Mouse (Mus musculus): ENCODE measurements around the gene Tmem82. TPM values are rescaled to one million over a fixed set of nuclear protein-coding genes. Genes with fewer than 3 reads are reported as not detected.

Gene Tmem82
- total RNA-seq, 2 experiments from 2014 or later, result 0.28 to 0.79 TPM

DNA sequence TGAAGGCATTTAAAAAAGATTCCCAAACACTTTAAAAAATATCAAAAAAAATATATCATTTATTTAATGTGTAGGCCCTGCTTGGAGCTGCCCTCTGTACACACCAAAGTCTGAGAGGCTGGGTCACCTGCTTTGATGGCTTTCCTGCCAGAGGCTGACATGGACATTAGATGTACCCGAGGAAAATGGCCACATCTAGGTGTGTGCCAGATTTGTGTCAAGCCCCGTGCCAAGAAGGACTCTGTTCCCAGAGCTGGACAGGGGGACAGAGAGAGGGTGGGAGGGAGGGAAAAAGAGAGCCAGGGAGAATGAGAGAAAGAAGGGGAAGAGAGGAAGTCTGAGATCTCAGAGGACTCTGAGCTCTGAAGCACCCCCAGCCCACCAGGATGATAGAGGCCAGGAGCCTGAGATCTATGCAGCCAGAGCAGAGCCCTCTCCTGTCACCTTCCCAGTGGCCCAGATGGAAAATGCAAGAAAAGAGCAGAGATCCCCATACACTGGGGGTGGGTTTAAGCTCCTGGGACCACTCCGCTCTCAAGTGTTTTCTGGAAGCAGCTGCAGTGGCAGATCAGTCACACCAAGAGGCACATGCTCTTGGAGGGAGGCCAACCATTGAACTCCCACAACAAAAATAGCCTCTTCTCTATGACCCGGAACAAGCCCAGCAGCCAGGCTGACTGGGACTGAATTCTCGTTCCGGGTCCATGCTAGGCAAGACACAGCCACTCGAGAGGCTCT lies 24.9 kb upstream of the Tmem82 start:
- DNase-seq (ENCODE audit: extremely low spot score in 1 of 2, low spot score in 2 of 2), result peak; percentile 64 to 80
- intact Hi-C loops (cut with DNase I), result no loop called here

DNA sequence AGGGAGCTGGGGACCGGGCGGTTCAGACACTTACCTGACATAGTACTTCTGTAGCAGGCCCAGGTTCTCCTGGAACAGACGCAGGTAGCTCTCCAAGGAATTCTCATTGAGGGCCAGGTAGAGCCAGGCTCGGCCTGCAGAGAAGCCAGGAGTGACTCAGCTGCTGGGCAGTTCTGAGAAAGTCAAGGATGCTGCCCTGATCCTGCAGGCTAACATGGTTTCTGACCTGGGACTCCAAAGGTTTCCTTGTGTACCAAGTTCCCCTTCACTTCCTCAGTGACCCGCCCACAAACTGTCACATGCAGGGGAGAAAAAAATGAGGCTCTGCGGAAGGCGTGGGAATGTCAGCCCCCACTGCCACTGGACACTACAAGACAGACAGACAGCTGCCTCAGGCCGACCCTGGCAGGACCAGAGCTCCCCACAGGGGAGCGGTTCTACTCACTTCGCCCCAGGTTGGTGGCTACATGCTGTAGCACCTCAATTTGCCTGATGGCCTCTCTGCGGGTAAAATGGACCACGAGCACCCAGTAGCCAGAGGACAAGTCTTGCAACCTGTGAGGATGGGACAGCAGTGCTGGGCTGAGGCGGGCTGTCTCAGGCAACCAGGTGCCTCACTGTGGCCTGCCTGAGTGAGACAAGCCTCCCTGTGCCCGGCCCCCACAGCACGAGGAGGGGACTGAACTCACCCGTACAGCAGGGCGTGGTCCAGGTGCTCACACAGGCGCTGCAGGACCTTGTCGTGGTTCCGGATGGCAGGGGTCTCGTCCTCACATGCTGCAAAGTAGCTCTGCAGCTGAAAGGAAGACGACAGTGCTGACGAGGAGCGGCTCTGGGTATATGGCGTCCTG lies 23.8 kb upstream of the Tmem82 start:
- no peak for DNase-seq (ENCODE audit: extremely low spot score in 1 of 2, low spot score in 2 of 2)
- intact Hi-C loops (cut with DNase I), result no loop called here

DNA sequence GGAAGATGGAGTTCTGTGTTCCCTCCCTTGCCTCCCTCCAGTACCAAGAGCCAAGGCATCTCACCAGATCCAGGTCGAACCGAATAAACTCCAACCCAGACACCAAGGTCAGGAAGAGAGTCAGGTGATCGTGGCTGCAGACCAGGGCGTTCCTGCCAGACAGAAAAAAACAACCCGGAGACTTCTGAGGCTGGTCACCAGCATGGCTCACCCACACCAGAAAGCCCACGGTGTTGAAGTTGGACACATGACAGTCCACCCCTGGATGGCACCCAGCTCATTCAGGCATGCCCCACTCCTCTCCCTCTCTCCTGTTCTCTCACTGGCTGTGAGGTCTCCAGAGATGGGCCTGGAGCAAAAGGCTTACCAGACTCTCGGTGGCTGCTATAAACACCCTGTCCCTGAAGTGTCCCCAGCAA lies 22.9 kb upstream of the Tmem82 start:
- intact Hi-C loops (cut with DNase I), result no loop called here
- DNase-seq (ENCODE audit: extremely low spot score in 1 of 2, low spot score in 2 of 2), result no peak

DNA sequence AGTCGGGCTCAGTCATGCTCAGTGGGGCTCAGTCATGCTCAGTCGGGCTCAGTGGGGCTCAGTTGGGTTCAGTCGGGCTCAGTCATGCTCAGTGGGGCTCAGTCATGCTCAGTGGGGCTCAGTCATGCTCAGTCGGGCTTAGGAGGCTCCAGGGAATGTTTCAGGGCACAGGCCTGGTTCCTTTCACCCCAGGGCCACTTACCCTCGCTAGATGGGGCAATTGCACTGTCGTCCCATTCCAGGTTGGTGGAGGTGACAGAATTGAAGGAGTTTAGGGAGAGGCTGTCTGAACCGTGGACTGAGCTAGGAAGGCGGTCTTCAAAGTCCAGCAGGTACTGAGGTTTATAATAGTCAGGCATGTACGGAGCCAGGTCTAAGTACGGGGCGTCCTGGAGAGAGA lies 21.0 kb upstream of the Tmem82 start:
- no peak for DNase-seq (ENCODE audit: extremely low spot score in 1 of 2, low spot score in 2 of 2)
- intact Hi-C loops (cut with DNase I), result no loop called here

DNA sequence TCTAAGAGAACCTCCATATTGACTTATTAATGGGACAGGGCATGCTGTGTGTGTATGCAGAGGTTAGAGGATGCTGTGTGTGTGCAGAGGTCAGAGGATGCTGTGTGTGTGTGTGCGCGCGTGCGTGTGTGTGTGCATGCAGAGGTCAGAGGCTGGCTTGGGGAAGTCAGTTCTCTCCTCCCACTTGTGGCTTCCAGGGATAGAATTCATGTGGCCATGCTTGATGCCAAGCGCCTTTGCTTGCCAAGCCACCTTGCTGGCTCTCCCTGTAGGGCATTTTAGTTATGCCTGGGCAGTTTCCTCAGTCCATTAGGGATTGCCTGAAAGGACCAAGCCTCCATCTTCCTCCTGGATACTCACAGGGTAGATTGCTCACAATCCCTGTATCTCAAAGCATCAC lies 18.3 kb upstream of the Tmem82 start:
- DNase-seq (ENCODE audit: extremely low spot score in 1 of 2, low spot score in 2 of 2), result no peak
- intact Hi-C loops (cut with DNase I), result no loop called here

DNA sequence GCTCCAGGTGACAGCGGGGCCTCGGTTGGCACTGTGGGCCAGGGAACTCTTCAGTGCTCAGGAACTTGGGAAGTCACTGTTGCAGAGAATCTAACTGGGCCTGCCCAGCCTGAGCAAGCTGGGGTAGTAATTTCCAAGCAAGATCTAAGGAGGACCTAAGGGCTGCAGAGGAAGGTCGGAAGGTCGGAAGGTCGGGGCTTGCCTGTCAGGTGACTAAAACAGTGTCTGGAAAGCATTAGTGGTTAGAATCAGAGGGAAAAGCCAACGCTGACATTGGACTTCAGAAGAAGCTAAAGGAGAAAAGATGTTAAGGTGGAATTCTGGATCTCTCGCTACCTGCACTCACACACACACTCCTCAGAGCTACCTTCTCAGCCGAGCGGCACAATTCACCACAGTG lies 17.6 kb upstream of the Tmem82 start:
- intact Hi-C loops (cut with DNase I), result no loop called here
- DNase-seq (ENCODE audit: extremely low spot score in 1 of 2, low spot score in 2 of 2), result no peak

DNA sequence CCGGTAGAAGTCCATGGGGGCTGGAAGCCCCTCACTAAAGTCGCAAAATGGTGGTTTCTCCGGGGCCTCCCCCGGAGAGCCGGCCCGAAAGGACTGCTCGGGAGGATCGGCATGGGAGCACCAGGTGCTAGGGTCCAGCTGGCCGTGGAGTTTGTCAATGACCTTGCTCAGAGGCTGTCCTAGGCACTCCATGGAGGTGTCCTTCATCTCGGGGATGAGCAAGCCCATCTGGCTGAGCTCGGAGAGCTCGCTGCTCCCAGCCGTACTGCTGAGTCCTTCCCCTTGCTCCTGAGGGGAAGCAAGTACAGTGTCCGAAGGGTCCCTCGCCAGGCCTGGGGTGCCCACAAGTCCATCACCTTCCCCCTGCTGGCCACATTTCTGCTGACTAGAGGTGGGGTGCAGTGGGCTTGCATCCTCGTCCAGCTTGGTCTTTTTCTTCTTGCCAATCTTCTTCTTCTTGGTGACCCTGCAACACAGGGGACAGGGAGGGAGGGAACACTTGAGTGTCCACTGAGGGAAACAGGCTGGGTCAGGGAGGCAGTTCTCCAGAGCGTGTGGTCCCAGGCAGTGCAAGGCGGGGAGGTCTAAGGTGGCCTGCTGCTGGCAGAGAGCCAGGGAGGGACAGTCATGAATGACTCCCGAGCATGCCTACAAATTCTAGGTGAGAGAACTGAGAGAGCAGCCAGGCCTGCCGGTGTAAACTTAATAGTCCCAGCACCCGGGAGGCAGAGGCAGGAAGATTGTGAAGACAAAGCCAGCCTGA lies 13.9 kb upstream of the Tmem82 start:
- intact Hi-C loops (cut with DNase I), result no loop called here
- DNase-seq (ENCODE audit: extremely low spot score in 1 of 2, low spot score in 2 of 2), result no peak

DNA sequence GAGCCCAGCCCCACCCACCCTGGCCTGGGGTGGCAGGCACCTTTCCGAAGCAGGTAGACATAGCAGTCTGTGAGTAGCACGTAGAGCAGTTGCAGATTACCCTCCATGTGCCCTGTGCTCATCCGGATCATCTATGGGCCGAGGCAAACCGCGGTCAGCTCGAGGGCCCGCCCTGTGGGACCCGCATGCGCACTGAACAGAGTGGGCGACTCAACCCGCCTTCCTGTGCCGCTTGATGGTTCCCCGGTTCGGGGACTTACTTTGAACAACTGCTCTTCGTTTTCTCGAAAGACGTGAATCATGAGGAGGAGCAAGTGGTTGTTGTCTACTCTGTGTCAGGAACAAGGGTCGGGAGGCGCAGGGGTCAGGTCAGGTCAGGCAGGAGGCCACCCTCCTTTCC lies 12.8 kb upstream of the Tmem82 start:
- intact Hi-C loops (cut with DNase I), result no loop called here
- no peak for DNase-seq (ENCODE audit: extremely low spot score in 1 of 2, low spot score in 2 of 2)

DNA sequence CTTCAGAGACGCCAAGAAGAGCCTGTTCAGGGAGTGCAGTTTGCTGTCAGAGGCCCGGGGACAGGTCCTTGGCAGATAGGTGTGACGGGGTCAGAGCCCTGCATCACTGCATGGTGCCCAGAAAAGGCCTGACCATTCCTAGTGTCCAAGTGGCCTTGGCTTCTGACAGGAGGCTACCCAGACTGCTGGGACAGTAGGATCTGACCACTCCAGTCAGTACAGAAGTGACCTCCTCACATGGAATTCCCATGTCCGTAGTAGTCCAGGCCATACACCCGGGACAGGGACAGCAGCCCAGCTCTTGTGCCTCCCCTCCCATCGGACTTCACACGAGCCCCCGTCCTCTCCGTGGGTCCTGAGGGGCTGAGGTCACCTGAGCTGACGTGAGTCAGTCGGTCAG lies 11.6 kb upstream of the Tmem82 start:
- intact Hi-C loops (cut with DNase I), result no loop called here
- no peak for DNase-seq (ENCODE audit: extremely low spot score in 1 of 2, low spot score in 2 of 2)

DNA sequence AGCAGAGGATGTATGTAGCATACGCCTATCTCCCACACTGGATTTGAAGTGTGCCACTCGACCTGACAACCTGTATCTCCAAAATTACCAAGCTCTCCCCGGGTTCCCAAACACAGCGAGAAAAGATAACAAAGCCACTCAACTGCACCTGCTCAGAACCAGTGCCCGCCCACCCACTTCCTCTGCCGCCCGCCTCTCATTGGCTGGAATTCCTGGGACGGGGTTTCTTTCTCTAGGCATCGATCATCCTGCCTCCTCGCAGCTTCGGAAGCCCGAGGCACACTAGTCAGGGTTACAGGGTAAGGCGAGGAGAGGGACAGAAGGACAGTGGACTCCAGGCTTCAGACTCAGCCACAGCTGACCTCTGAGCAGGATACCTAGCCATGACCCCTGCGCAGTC lies 10.2 kb upstream of the Tmem82 start:
- DNase-seq (ENCODE audit: extremely low spot score in 1 of 2, low spot score in 2 of 2), result no peak
- intact Hi-C loops (cut with DNase I), result loop anchor here (10.0 kb wide), 1 partner anchor 216 kb away; the partner anchor contains the start of gene Ctrc

DNA sequence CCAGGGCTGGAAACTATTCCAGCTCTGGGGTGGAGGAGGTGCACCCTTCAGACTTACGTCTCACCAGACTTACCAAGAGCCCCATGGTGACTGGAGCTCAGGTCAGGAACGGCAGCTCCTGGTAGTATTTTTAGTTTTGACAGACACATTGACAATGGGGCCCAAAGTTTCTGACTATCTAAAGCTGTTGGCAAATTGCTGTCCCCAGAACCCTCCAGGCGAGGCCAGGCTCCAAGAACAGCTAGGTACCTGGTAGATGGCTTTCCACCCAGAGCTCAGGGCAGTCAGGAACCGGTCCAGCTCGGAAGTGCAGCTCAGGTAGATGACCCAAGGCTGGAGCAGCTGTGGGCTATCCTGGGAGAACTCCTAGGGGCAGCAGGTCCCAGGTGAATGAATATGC lies 9.1 kb upstream of the Tmem82 start:
- DNase-seq (ENCODE audit: extremely low spot score in 1 of 2, low spot score in 2 of 2), result no peak
- intact Hi-C loops (cut with DNase I), result loop anchor here (10.0 kb wide), 1 partner anchor 217 kb away; the partner anchor contains the start of gene Ctrc

DNA sequence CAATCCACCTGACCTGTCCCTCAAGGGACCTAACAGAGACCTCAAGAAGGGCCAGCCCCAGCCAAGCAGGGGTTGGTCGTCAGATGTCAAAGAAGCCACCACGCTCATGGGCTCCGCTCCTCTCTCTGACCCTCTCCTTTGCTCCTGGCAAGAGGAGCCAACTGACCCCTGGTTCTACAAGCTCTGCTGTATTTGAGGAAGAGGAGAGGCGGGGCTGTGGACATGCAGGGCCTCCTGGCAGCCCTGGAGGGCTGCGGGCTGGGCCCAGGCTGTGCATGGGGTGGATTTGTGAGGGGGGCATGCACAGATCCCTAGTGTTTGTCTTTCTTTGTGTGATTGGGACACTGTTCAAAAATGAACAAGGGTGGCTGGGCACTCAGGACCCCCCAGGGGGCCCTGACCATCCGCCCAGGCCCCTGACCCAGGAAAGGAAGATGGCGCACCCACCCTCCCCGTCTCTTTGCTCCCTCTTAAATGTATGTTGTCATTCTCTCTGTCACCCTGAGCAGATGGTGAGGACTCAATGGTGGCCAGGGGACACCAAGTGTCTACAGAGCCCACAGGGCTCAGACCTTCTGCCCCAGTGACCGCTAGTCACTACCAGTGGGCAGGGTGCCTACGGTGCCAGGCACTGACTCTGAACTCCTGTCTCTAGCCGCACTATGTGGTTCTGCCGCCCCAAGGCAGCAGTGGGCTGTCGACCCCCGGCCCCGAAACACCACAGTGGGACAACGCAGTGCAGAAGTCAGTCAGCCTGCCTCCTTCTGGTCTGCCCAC lies 7.5 kb upstream of the Tmem82 start:
- intact Hi-C loops (cut with DNase I), result loop anchor here (10.0 kb wide), 1 partner anchor 219 kb away; the partner anchor contains the start of gene Ctrc
- DNase-seq (ENCODE audit: extremely low spot score in 1 of 2, low spot score in 2 of 2), result no peak

DNA sequence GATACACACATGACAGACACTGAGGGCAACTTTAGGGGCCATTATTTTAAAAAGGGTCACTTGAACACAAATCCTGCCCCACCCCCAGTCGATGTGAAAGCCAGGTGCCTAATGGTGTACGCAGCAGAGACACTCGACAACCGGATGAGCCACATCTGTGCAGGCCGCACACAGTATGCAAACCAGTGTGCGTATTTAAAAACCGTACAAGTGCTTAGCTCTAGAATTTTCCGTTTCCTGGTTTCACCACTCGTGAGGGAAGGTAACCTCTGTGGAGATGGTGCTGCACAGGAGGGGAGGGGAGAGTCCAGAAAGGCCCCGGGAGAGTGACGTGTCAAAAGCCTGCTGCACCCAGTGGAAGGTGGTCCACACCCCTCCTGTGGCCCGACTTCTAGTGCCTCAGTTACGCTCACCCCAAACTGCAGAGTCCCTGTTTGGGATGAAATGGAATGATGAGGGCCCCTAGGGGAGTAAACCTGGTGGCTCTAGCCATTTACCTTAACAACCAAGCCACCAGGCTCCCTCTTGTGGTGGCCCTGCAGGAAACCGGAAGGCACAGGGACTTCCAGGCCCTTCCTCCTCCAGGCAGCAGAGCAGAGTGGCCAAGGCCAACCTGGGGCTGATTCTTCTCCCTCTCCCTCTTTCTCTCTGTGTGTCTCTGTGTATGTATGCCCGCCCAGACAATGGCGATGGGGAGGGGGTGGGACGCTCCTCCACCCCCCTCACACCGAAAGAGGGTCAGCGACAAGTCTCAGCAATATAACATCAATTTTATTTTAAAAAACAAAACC lies 6.7 kb upstream of the Tmem82 start:
- intact Hi-C loops (cut with DNase I), result loop anchor here (10.0 kb wide), 1 partner anchor 220 kb away; the partner anchor contains the start of gene Ctrc
- DNase-seq (ENCODE audit: extremely low spot score in 1 of 2, low spot score in 2 of 2), result peak in 1 of 2 experiments; percentile 54

DNA sequence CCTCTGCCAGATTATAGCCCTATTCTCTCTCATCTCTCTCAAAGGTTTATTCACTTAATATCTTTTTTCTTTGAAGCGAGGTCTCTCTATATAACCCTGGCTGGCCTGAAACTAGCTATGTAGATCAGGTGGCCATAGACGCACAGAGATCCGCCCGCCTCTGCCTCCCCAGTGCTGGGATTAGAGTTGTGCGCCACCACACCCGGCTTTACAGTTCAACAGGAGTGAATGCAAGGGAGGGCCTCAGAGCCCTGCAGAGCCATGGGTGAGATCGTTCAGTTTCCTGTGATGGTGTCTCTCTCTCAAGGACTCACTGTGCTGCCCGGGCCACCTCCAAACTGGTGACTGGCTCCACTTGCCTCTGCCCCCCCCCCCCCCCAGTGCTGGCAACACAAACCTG lies 5.7 kb upstream of the Tmem82 start:
- DNase-seq (ENCODE audit: extremely low spot score in 1 of 2, low spot score in 2 of 2), result no peak

DNA sequence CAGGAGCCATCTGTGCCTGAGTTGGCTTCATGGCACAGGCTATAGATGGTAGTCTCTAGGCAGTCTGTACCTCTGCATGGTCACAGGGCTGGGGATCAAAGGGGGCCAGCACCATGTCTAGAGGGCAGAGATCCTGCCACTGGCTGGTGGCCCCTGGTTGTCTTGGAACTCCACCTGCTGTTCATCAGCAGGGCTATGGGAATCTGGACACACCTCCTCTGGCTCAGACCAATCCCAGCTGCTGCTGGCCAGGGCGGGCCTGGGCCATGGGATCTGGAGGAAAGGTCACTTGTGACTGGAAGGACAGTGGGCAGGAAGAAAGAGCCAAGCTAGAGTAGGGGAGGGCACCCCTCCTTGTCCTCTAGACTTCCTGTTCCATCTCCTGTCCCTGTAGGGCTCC lies 5.2 kb upstream of the Tmem82 start, which contains the start of gene Slc25a34:
TSS of gene Slc25a34 (minus strand) at position 156 of the 400 bp plus-strand sequence.
- intact Hi-C loops (cut with DNase I), result loop anchor here (10.0 kb wide), 1 partner anchor 221 kb away; the partner anchor contains the start of gene Ctrc
- peak; percentile 32 to 77 for DNase-seq (ENCODE audit: extremely low spot score in 1 of 2, low spot score in 2 of 2)

More for the DNA sequence above, 5.7 kb upstream of the Tmem82 start:
- intact Hi-C loops (cut with DNase I), result loop anchor here (10.0 kb wide), 1 partner anchor 221 kb away; the partner anchor contains the start of gene Ctrc

DNA sequence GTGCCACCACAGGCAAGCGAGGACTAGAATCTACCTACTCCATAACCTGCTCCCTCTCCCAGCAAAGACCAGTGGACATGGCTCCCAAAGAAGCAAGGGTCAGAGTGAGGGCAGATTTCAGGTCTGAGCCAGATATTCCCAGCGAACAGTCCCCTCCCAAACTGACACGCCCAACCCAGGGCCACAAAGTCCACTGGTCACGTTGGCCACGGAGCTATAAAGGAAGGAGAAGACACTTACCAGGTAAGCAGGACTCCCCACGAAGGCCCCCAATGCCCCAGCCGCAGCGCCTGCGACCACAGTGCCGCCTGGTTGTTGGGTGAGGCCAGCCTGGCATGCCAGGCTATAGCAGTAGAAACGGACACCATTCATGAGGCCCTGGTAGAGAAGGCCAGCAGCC lies 4.6 kb upstream of the Tmem82 start:
- DNase-seq (ENCODE audit: extremely low spot score in 1 of 2, low spot score in 2 of 2), result no peak
- intact Hi-C loops (cut with DNase I), result loop anchor here (10.0 kb wide), 1 partner anchor 222 kb away; the partner anchor contains the start of gene Ctrc

DNA sequence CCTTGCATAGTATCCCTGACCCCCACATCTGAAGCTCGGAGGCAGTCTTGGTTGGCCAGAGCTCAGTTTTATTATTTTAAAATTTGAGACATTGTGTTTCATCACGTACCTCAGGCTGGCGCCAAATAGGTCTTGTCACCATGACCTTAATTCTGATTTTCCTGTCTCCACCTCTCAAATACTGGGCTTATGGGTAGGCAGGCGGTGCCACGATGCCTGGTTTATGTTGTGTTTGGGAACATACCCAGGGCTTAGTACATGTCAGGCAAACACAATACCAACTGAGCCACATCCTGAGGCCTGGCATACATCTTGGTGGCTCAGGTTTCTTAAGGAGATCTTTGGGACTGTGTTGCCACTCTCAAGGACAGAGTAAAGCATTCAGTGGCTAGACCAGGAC lies 4.1 kb upstream of the Tmem82 start:
- intact Hi-C loops (cut with DNase I), result loop anchor here (10.0 kb wide), 1 partner anchor 222 kb away; the partner anchor contains the start of gene Ctrc
- DNase-seq (ENCODE audit: extremely low spot score in 1 of 2, low spot score in 2 of 2), result no peak

Measured in left cerebral cortex, postnatal 10 days (tissue).